32 mouse cellular contexts compared by ENCODE assay signal in the genomic region with DNA sequence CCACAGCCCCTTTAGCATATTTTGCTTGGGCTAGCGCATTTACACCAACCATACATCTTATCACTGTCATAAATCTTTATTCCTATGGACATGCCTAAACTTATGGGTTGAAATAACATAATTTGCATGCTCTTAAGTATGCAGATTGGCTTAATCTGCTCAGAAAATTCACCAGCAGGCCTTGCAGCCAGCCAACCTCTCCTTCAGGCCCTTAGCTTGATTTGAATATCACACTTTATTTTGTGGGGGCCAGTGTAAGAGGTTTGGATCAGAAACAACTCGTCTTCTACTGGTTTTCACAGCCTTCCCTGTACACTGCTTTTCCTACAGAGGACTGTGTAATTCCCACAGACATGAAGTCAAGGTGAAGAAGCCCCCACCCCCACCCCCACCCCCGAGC.
"Had no signal": no experiment of that assay in that cellular context is flagged by ENCODE, and none has a peak within 500 bp of the region (broad histone marks: within the 10 kb centered on the region; RNA-seq: fewer than 3 reads in every experiment).

No protein-coding gene starts in this region.

- H3K36me3 ChIP-seq: limb, embryonic 10.5 days; limb, embryonic 12.5 days; limb, embryonic 13.5 days; limb, embryonic 15.5 days; liver, embryonic 12.5 days; liver, embryonic 13.5 days; liver, embryonic 15.5 days; lung, embryonic 15.5 days; midbrain, embryonic 10.5 days; midbrain, embryonic 12.5 days; midbrain, embryonic 13.5 days; midbrain, embryonic 15.5 days; neural tube, embryonic 12.5 days had no signal

- H3K9me3 ChIP-seq: limb, embryonic 10.5 days; limb, embryonic 12.5 days; limb, embryonic 13.5 days; limb, embryonic 15.5 days; liver, embryonic 12.5 days; liver, embryonic 13.5 days; liver, embryonic 15.5 days; lung, embryonic 15.5 days; megakaryocyte, embryonic 14.5 days; midbrain, embryonic 10.5 days; midbrain, embryonic 12.5 days; midbrain, embryonic 13.5 days; midbrain, embryonic 15.5 days; neural tube, embryonic 12.5 days had no signal

- H3K4me2 ChIP-seq: limb, embryonic 12.5 days; limb, embryonic 13.5 days; limb, embryonic 15.5 days; liver, embryonic 11.5 days; liver, embryonic 12.5 days; liver, embryonic 13.5 days; liver, embryonic 15.5 days; lung, embryonic 14.5 days; lung, embryonic 15.5 days; midbrain, embryonic 11.5 days; midbrain, embryonic 12.5 days; midbrain, embryonic 13.5 days; midbrain, embryonic 15.5 days; neural tube, embryonic 12.5 days had no signal

- H3K4me1 ChIP-seq: limb, embryonic 15.5 days; liver, embryonic 12.5 days; liver, embryonic 13.5 days; liver, embryonic 15.5 days; lung, embryonic 15.5 days had no signal

- H3K4me3 ChIP-seq: limb, embryonic 10.5 days; limb, embryonic 12.5 days; limb, embryonic 13.5 days; limb, embryonic 15.5 days; liver, embryonic 12.5 days; liver, embryonic 13.5 days; liver, embryonic 15.5 days; lung, embryonic 15.5 days; megakaryocyte, embryonic 14.5 days; midbrain, embryonic 10.5 days; midbrain, embryonic 12.5 days; midbrain, embryonic 13.5 days; midbrain, embryonic 15.5 days; myocyte; neural tube, embryonic 12.5 days had no signal

- ATAC-seq: liver, embryonic 12.5 days; liver, postnatal 0 days; lung, postnatal 0 days; midbrain, embryonic 13.5 days; midbrain, embryonic 15.5 days; midbrain, embryonic 16.5 days had no signal

- H3K9ac ChIP-seq: limb, embryonic 12.5 days; limb, embryonic 13.5 days; limb, embryonic 15.5 days; liver, embryonic 12.5 days; liver, embryonic 13.5 days; liver, embryonic 14.5 days; liver, embryonic 15.5 days; liver, postnatal 0 days; lung, embryonic 14.5 days; lung, embryonic 15.5 days; midbrain, embryonic 12.5 days; midbrain, embryonic 13.5 days; midbrain, embryonic 15.5 days; neural tube, embryonic 12.5 days had no signal

- H3K27me3 ChIP-seq: limb, embryonic 15.5 days; lung, embryonic 15.5 days; midbrain, embryonic 12.5 days; midbrain, embryonic 13.5 days; midbrain, embryonic 15.5 days; neural tube, embryonic 12.5 days had no signal

- H3K27ac ChIP-seq: limb, embryonic 10.5 days; limb, embryonic 12.5 days; limb, embryonic 13.5 days; limb, embryonic 15.5 days; liver, embryonic 12.5 days; liver, embryonic 13.5 days; liver, embryonic 14.5 days; liver, embryonic 15.5 days; lung, embryonic 15.5 days; macrophage; midbrain, embryonic 10.5 days; midbrain, embryonic 12.5 days; midbrain, embryonic 13.5 days; midbrain, embryonic 15.5 days; neural tube, embryonic 12.5 days had no signal

- DNase-seq: left cerebral cortex, postnatal 4 days; liver; liver, embryonic 13.5 days; liver, postnatal 0 days; lung, adult 18-20 months; lung, adult 2 months; lung, embryonic 14.5 days; lung, postnatal 10 days; lung, postnatal 14 days; lung, postnatal 36 days; lung, postnatal 4 days; midbrain, embryonic 14.5 days had no signal
